Mouse (Mus musculus): ENCODE data around the gene E130308A19Rik.

E130308A19Rik gene

GRCm38 (mm10) chr4:59640720-59641119, 14.7 kb downstream of the E130308A19Rik start:
- DNase-seq: no peak

GRCm38 (mm10) chr4:59642039-59642438, 16.0 kb downstream of the E130308A19Rik start:
- no peak for DNase-seq

DNA sequence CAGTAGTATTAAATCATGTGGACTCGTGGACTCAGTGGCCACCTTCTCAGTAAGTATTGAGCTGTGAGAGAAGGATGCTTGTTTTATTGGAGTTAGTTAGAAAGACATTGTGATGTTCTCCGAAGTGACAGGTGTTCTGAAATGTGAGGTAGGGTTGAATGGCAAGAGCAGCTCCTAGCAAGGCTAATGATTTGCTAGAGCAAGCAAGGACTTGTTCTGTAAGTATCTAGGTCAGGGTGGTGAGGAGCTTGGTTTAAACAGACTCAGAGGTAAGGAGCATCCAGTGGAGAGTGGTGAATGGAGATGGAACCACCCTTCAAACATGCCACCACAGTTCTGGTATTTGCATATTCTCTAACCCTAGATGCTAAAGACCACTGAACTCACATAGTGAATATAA, 16.6 kb downstream of the E130308A19Rik start:
- no peak for DNase-seq

DNA sequence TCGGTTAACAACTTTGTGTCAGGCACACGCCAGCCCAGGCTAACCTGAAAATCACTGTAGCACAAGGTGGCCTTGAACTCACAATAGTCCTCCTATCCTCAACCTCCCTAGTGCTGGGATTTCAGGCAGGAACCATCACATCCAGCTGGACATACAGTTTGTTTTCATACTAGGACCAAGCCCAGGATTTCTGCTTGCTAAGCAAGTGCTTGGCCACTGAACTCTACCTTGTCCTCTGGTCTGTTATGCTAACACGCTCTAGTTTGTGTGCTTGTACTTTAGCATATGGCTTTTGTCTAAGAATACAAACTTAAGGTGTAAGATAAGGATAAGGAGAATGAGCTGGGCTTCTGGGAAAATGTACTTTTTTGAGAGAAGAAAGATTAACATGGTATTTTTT, 18.4 kb downstream of the E130308A19Rik start:
- DNase-seq: no peak

- no peak for DNase-seq
These were observed 19.0 kb downstream of the E130308A19Rik start for GRCm38 (mm10) chr4:59644992-59645391.

GRCm38 (mm10) chr4:59645610-59646009, 19.6 kb downstream of the E130308A19Rik start:
- DNase-seq: no peak

- DNase-seq: no peak
These were observed 20.1 kb downstream of the E130308A19Rik start for GRCm38 (mm10) chr4:59646020-59646696.

DNA sequence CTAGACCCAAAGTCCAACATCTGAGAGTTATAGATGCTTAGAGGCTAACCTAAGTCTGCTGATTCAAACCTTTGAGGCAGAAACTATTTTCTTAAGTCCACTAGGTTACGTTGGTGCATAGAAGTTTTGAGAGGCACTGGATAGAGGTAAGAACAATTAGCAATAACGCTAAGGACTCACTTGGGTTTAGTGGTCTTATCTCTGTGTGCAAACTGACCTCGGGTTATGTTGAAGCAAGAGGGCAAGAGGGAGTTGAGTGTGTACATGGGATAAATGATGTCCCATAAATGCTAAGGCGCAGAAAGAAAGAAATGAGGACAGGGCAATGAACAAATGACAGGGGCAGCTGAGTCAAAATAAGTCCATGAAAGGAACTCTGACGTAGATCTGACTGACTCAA, 23.1 kb downstream of the E130308A19Rik start:
- no peak for DNase-seq

DNA sequence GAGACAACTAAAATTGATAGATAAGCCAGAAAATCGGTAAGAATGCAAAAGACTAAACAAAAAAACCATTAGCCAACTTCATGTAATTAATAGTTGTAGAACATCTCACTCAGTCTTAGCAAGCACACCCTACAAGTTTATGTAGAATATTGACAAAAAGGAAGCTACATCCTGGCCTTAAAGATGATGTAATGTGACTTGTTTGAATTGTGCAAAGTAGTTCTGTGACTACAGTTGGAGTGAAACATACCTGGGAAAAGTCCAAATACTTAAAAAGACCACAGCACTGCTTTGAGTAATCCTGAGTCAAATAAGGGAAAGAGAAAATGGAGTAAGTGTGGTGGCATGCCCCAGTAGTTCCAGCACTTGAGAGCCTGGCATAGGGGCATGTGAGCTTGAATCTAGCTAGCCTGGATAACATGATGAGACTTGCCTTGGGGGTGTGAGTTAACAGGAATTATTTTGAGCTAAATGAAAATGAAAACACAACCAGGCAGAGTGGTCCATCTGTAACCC, 26.2 kb downstream of the E130308A19Rik start:
- no peak for DNase-seq

- no peak for DNase-seq
These were observed 30.1 kb downstream of the E130308A19Rik start for GRCm38 (mm10) chr4:59656061-59656642.

- no peak for DNase-seq
These were observed 36.2 kb downstream of the E130308A19Rik start for GRCm38 (mm10) chr4:59662163-59662562.

DNA sequence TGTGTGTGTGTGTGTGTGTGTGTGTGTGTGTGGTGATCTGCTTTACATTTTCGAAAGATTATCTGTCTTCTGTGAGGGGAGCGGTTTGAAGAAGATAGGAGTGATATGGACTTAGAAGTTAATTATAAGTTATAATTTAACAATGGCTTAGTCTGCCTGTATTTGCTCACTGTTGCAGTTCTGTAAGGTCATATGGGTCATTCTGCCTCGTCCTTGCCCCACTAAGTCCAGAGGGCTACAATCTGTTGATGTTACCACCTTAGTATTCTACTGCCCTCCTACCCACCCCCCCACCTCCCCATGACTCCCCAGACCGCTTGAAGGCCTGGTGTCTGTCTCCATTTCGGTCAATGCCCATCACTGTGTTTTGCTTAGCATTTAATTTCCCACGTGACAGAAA, 37.4 kb downstream of the E130308A19Rik start:
- DNase-seq: no peak

GRCm38 (mm10) chr4:59666550-59667317, 40.7 kb downstream of the E130308A19Rik start:
- no peak for DNase-seq

DNA sequence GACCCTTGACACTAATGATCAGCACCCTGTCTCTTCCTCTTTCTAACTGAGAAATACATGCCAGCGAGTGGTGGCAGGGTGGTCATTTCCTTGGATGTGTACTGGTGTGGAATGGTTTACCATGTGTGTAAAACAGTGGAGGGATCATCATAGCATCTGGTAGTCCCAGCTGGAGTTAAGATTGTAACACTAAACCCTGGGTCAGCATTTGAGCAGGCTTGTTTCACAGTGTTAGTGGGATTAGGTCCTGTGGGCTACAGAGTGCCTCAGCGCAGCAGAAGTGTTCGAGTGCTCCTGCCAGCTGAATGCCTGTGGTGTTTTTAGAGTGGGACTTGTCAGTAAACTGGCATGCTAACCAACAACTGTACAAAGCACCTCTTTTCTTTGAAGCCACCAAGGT, 42.0 kb downstream of the E130308A19Rik start:
- DNase-seq: no peak

- DNase-seq: no peak
These were observed 43.1 kb downstream of the E130308A19Rik start for GRCm38 (mm10) chr4:59669131-59669530.

DNA sequence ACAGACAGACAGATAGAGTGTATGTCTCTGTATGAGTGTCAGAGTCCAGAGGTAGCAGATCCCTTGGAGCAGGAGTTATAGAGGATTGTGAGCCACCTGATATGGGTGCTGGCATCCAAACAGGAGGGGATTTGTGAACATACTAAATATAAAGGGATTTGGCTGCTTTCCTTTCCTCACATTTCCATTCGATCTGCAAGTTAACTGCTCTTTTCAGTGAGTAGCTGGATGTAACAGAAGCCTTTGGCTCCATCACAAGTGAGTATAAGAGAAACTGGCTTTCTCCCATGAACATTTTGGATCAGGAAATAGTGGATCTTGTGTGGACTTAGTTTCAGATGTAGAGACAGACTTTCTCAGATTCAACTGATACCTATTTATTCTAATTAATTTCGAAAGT, 44.0 kb downstream of the E130308A19Rik start:
- no peak for DNase-seq

DNA sequence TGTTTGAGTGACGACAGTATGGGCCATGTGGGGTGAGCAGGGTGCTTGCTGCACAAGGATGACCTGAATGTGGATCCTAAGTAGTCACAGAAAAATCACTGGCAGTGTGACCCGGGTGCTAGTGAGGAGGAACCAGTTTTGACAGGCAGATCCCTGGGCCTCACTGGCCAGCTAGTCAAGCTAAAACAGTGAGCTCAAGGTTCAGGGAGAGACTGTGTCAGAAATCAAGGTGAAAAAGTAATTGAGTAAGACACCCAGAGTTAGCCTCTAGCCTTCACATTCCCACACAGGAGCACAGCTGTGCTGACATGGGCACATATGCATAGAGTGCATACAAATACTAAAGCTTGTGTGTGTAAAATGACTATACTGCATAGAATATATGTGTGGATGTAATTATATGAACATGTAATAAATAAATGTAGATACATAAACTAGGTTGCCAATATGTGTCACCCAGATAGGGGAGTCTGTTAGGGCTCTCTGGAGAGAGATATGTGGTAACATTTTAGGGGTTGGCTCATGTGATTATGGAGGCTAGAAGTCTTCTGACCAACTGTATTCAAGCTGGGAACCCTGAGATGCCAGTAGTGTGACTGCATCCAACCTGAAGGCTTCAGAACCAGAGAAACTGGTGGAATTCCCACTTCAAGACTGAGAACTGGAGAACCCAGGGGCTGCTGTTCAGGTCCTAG, 47.6 kb downstream of the E130308A19Rik start:
- DNase-seq: no peak

- DNase-seq: no peak
These were observed 49.1 kb downstream of the E130308A19Rik start for GRCm38 (mm10) chr4:59674929-59675679.

DNA sequence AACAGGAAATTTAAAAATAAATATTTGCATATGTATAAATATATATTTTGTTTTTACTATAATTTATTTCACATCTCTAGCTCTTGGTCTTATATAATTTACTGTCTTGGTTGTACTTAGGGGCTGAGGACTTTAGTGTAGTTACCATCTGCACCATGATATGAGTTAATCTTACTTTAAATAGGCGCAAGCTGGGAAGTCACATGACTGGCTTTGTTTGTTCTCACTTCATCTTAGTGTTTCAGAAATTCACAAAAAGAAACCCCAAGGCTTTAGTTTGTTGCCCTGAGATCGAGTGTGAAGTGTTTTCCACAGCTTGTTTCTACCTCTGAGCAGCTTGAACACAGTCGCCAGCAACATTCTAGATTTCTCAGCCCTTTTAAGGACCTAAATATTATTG, 49.7 kb downstream of the E130308A19Rik start:
- no peak for DNase-seq

GRCm38 (mm10) chr4:59681383-59681782, 55.4 kb downstream of the E130308A19Rik start:
- DNase-seq: no peak

GRCm38 (mm10) chr4:59682491-59682890, 56.5 kb downstream of the E130308A19Rik start:
- no peak for DNase-seq

DNA sequence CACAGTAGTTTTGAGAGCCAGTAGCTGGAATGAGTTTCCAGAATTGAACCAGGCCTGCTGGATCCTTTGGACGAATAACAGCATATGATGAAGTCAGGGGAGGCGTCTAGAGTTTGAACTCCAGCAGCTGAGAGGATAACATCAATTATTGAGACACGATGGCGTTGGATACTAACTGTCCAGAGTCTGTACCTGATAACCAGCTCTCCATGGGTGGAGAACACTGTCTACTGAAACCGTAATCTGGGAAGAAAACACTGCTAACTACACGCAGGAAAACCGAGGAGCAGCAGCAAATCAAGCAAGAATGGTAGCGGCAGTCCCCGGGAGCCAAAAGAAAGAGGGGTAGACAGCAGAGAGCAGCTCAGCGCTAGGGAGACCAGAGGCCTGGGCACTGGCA, 56.9 kb downstream of the E130308A19Rik start:
- no peak for DNase-seq
